Mouse (Mus musculus) kidney, postnatal 0 days (tissue): ENCODE measurements at regions not wholly inside any gene's neighbourhood (a gene's known extent, or its start where the extent isn't known, plus 50 kb on each side); places are given as distances from the start of the nearest gene placed in this dataset.
"Not testable (repeated sequence)": the region's sequence is repeated elsewhere in the genome, so short reads cannot be mapped to it uniquely, and the experiment has no call there.

Source experiments
- ATAC-seq: fragments of 200-750 bp; cut with Nextera tagmentation; replicated peaks from 2 replicates; pipeline ENCODE4 v1.8.0; 2017; ENCODE audit warnings: low read depth, moderate number of reproducible peaks, moderate TSS enrichment, moderate library complexity; ENCODE audit not compliant: low FRiP score
- DNase-seq: peaks from one replicate; pipeline ENCODE4 v3.0.0-alpha.2; 2016; ENCODE audit warnings: low spot score
- H3K27ac ChIP-seq: fragments of 300-500 bp; sonication (generic); 2 replicates; pipeline ENCODE4 v1.5.1; 2014; ENCODE audit warnings: mild to moderate bottlenecking
- H3K27me3 ChIP-seq: fragments of 300-500 bp; sonication (generic); 2 replicates; pipeline ENCODE4 v1.6.1; 2014; ENCODE audit warnings: low read length, mixed read lengths; ENCODE audit not compliant: insufficient read depth
- H3K36me3 ChIP-seq: fragments of 300-500 bp; sonication (generic); 2 replicates; pipeline ENCODE4 v1.6.1; 2014; ENCODE audit warnings: low read length, mixed read lengths; ENCODE audit not compliant: insufficient read depth
- H3K4me1 ChIP-seq: fragments of 300-500 bp; sonication (generic); replicated peaks from 2 replicates; pipeline ENCODE4 v1.6.1; 2014; ENCODE audit warnings: antibody characterized with exemption, low read length, mixed read lengths; ENCODE audit not compliant: insufficient read depth
- H3K4me2 ChIP-seq: fragments of 300-500 bp; sonication (generic); 2 replicates; pipeline ENCODE4 v1.6.1; 2014; ENCODE audit warnings: mild to moderate bottlenecking, low read length, moderate library complexity, mixed read lengths
- H3K4me3 ChIP-seq: fragments of 300-500 bp; sonication (generic); replicated peaks from 2 replicates; pipeline ENCODE4 v1.5.1; 2014; ENCODE audit warnings: low read depth, low read length
- H3K9ac ChIP-seq: fragments of 300-500 bp; sonication (generic); 2 replicates; pipeline ENCODE4 v1.6.1; 2014; ENCODE audit warnings: low read depth, low read length
- H3K9me3 ChIP-seq: fragments of 300-500 bp; sonication (generic); replicated peaks from 2 replicates; pipeline ENCODE4 v1.6.1; 2016; ENCODE audit warnings: low read length, inconsistent platforms, mixed read lengths
- CTCF ChIP-seq: IDR thresholded peaks from 2 replicates; pipeline ENCODE4 v1.5.1; 2016; ENCODE audit warnings: antibody characterized with exemption, low read depth, mild to moderate bottlenecking, moderate library complexity
- WGBS: fragments of 180-500 bp; shearing (Covaris S2); extraction: QIAGEN DNeasy Blood & Tissue Kit; methylation state at CpG from one replicate; pipeline ENCODE4 v1.1.7; 2014; 5-methylcytosine and 5-hydroxymethylcytosine counted together

DNA sequence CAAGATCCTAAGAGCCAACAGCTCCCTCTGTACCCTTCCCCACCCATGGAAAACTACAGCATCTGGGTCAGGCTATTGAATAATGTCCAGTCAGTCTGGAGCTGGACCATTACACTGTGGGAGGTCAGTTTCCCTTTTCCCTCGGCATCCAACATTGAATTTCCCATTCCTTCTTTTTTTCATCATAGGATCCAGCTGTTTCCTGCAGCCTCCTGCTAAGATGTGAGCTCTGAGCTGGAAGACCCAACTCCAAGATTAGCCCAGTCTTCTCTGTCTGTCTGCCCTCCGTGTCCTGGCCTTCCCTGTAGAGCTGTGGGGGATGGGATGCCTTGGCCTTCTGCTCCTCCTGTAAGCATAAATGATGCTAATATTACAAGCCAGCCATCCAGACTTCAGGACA, 138.8 kb downstream of the Nuak1 start:
- no peak overlapping the region for H3K4me2 ChIP-seq
- no peak overlapping the region for H3K27ac ChIP-seq
- H3K27me3 ChIP-seq: no peaks in the 10 kb centered on the region
- ATAC-seq (no peak), DNase-seq (peak; percentile 42)
- H3K4me3 ChIP-seq: no peak overlapping the region
- H3K4me1 ChIP-seq: 0 out of 2 replicates have a peak, but pooled peaks cover 3% of the 10 kb centered on the region
- no peak overlapping the region for H3K9ac ChIP-seq
- WGBS: 55% methylated on average over 2 of the region's 2 CpGs
- H3K36me3 ChIP-seq: no peaks in the 10 kb centered on the region
- no peaks in the 10 kb centered on the region for H3K9me3 ChIP-seq
- TF ChIP-seq CTCF: no peak

DNA sequence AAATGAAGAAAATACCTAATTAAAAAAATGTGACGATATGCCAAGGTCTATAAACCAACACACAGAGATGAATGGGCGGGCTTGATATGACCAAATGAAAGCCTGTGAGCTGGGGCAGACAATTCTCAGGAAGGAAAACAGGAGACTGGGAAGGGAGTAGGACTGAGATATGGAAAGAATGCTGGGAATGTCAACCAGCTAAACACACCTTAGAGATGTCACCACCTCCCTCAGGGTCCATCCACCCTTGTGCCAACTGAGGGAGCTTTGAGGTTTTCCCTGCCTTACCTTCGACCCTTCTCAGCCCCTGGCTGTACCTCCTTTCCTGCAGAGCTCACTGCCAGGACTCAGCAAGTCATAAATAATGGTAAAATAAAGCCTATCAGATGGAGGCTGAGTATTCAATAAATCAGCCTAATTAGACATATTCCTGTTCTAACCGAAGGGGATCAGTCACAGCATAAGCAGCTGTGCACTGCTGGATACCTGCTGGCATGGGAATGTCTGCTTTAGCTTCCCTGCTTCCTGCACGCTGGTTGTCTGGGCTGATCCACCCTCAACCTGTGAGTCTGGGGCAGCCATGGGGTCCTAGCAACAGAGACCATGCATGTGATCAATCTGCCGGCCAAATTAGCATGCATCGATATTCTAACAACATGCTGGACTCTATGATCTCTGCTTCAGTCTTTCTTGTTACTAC, 137.4 kb downstream of the Nuak1 start:
- H3K4me1 ChIP-seq: 0 out of 2 replicates have a peak, but pooled peaks cover 3% of the 10 kb centered on the region
- no peak overlapping the region for H3K4me3 ChIP-seq
- WGBS: 56% methylated on average over 7 of the region's 7 CpGs
- H3K9ac ChIP-seq: no peak overlapping the region
- DNase-seq (peak; percentile 15), ATAC-seq (no peak)
- H3K9me3 ChIP-seq: no peaks in the 10 kb centered on the region
- no peaks in the 10 kb centered on the region for H3K36me3 ChIP-seq
- no peaks in the 10 kb centered on the region for H3K27me3 ChIP-seq
- TF ChIP-seq CTCF: no peak
- no peak overlapping the region for H3K27ac ChIP-seq
- H3K4me2 ChIP-seq: no peak overlapping the region

DNA sequence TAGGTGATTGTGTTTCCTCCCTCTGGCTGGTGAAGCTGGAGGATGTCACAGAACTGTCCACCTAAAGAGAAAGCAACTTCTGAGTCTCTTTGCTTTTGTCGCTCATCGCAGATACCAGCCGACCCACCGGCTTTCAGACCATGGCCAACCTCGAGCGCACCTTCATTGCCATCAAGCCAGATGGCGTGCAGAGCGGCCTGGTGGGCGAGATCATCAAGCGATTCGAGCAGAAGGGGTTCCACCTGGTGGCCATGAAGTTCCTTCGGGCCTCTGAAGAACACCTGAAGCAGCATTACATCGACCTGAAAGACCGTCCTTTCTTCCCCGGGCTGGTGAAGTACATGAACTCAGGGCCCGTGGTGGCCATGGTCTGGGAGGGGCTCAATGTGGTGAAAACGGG, 131.7 kb downstream of the Nuak1 start:
- H3K4me3 ChIP-seq, ATAC-seq, H3K9ac ChIP-seq, H3K27ac ChIP-seq, H3K9me3 ChIP-seq, H3K4me2 ChIP-seq, H3K27me3 ChIP-seq, DNase-seq, H3K4me1 ChIP-seq, H3K36me3 ChIP-seq: not testable (repeated sequence)
- WGBS: 95% methylated on average over 17 of the region's 17 CpGs

DNA sequence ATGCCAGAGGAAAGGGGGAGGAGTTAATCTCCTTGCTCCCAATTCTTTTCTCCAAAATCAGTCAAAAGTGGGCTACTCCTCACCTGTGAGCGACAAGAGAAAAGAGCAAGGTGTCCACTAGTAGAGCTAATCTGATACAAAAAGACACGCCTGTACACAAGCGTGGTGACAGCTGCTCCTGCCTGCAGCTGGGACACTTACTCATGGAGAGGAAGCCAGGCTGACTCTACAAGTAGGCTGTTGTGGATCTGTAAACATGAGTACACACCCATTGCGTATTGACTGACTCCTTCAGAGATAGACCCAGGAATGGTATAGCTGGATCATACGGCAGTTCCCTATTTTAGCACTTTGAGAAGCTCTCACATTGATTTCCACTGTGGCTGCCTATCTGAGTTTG, 129.7 kb downstream of the Nuak1 start:
- H3K9ac ChIP-seq: no peak overlapping the region
- no peak overlapping the region for H3K4me2 ChIP-seq
- ATAC-seq: no peak
- no peak for TF ChIP-seq CTCF
- H3K27ac ChIP-seq: no peak overlapping the region
- DNase-seq: no peak
- WGBS: 96% methylated on average over 5 of the region's 5 CpGs
- no peaks in the 10 kb centered on the region for H3K9me3 ChIP-seq
- no peaks in the 10 kb centered on the region for H3K27me3 ChIP-seq
- H3K36me3 ChIP-seq: no peaks in the 10 kb centered on the region
- no peak overlapping the region for H3K4me3 ChIP-seq
- no peaks in the 10 kb centered on the region for H3K4me1 ChIP-seq

DNA sequence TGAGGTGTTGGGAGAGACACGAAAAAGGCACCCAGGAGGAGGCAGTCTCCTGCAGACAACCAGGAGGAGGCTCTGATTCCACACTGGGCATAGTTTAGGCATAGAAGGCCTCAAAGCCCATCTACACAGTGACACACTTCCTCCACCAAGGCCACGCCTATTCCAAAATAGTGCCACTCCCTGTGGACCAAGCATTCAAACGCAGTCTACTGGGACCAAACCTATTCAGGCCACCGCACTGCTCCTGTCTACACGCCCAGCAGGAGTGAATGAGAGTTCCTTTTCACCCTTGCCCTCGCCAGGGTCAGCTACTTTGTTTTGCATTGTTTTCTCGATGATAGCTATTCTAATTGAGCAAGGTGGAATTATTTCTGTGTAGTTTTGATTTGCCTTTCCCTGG, 127.7 kb downstream of the Nuak1 start:
- DNase-seq: no peak
- WGBS: 78% methylated on average over 7 of the region's 7 CpGs
- Histone ChIP-seq H3K9ac (no peak overlapping the region), H3K27ac (no peak overlapping the region), H3K4me2 (no peak overlapping the region), H3K36me3 (no peaks in the 10 kb centered on the region), H3K4me3 (no peak overlapping the region), H3K9me3 (no peaks in the 10 kb centered on the region), H3K27me3 (no peaks in the 10 kb centered on the region), H3K4me1 (no peaks in the 10 kb centered on the region)
- no peak for TF ChIP-seq CTCF
- ATAC-seq: no peak

DNA sequence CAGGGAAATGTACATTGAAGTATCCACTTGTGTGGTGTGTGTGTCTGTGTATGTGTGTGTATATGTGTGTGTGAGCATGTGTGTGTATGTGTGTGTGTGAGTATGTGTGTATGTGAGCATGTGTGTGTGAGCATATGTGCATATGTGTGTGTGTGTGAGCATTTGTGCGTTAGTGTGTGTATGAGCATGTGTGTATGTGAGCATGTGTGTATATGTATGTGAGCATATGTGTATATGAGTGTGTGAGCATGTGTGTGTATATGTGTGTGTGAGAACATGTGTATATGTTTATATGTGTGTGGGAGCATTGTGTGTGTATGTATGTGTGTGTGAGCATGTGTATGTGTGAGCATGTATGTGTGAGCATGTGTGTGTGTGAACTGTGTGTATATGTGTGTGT, 123.5 kb downstream of the Nuak1 start:
- Histone ChIP-seq H3K9me3 (no peaks in the 10 kb centered on the region), H3K27me3 (no peaks in the 10 kb centered on the region), H3K27ac (no peak overlapping the region), H3K9ac (no peak overlapping the region), H3K36me3 (no peaks in the 10 kb centered on the region), H3K4me3 (no peak overlapping the region), H3K4me1 (no peaks in the 10 kb centered on the region), H3K4me2 (no peak overlapping the region)
- TF ChIP-seq CTCF: no peak
- no peak for ATAC-seq
- WGBS: 100% methylated on average over 1 of the region's 1 CpGs
- no peak for DNase-seq

DNA sequence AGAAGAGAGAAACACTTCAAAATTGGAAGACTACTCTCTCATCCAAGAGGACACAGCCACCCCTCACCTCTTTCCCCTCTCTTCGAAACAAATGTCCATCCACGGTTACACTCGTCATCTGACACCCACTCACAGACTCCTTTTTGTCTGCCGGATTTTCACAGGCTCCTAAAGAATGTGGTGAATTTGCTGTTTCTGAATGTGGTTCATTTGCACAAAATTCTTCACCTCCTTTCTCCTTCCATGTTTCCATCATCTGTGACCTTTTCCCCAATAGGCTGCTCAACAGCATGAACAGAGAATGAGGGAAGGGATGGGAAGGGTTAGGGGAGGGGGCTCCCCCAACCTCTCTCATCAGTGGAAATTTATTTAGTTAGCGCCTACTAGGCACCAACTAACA, 122.4 kb downstream of the Nuak1 start:
- Histone ChIP-seq H3K27me3 (no peaks in the 10 kb centered on the region), H3K36me3 (no peaks in the 10 kb centered on the region), H3K9me3 (no peaks in the 10 kb centered on the region), H3K27ac (no peak overlapping the region), H3K4me1 (no peaks in the 10 kb centered on the region), H3K4me3 (no peak overlapping the region), H3K4me2 (no peak overlapping the region), H3K9ac (no peak overlapping the region)
- no peak for DNase-seq
- 39% methylated on average over 5 of the region's 5 CpGs for WGBS
- no peak for TF ChIP-seq CTCF
- ATAC-seq: no peak
